Mouse (Mus musculus): ENCODE data around the gene Hexim1.

Gene Hexim1

DNA sequence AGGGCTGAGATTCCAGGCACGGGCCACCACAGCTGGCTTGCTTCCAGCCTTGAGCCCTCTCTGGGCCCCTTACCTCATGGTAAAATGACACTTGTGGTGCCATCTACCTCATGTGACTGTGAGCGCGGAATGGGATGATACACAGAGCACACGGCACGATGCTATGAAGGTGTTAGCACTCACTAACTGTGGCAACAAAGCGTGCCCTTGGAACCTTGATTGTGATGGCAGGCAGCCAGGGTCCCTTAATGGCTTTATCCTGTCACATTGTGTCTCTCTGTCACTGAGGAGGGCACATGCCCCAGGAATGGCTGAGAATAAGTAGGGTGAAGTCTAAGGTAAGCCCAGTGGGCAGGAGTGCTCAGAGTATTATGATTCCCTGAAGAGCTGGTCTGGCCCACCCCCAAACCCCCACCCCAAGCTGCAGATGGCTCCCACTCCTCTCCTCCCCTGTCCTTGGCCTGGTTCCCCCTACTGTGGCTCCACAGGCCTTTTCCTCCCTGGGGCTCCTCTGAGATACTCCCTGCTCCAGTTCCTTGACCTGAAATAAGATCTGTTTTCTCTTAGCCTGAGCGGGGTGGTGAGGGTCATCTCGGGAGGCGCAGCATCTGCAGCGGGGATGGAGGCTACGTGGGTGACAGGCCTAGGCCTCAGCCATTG is 17.4 kb upstream of the Hexim1 start:
- DNase-seq: peak; percentile 32

DNA sequence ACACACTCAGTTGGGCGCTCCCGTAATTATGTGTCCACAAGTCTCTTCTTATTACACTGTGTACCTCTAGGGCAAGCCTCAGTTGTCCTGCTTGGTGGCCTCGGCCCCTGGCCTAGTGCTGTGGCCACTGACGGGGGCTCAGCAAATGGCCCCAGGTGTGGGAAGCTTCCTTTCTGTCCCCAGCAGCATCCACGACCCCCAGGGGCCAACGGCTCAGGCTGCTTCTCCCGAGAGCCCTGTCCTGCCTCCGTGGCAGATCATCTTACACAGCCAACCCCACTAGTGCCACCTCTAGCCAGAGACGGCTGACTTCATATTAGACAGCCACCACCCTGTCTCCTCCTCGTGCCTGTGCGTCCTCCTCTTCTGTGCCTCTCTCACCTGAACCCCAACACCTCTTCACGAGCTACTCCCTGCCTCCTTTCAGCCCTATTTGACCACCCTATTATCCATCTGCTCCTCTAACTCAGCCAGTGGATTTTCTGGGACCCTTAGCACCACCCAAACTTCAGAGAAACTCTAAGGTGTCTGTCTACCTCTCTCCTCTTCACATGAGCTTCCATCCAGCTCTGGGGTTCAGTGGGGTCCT is 16.6 kb upstream of the Hexim1 start:
- DNase-seq: no peak

DNA sequence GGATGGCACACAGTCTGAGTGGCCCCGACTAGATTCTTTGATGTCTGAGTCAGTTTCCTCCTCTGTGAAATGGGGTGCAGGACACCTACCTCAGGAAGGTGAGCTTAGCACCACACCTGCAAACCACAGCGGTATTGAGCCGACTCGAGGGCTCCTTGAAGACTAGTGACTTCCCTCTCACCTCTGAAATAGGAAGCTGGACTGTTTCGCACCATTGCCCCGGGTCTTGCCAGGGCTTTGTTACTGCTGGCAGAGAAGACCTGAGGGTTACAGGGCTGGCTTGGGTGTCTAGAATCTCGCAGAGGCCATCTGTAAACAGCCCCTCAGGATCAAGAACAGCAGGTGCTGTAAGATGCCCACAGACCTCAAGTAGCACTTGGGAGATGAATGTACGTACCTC is 15.7 kb upstream of the Hexim1 start:
- DNase-seq: peak; percentile 38

DNA sequence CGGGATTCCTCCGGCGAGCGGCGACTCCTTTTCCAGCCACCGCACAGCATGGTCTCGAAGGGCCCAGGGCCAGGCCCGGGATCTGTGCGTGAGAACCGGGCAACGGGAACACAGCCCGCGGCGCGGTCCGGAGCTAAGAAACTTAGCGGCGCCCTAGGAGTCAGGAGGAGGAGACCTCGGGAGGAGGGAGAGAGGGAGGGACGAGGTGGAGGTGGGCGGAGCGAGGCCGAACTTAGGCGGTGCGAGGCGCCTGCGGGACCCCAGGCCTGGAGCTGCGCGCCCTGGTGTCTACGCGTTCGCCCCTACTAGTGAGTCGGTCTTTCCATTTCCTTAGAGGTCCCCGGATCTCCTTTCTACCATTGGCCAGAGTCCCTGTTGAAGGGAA is 14.6 kb upstream of the Hexim1 start, which contains the start of the genes Plcd3 and Acbd4:
TSS of gene Plcd3 (minus strand) at position 178 of the 385 bp plus-strand sequence.
TSS of gene Acbd4 (plus strand) at position 202 of the 385 bp plus-strand sequence.
- DNase-seq: peak; percentile 81

DNA sequence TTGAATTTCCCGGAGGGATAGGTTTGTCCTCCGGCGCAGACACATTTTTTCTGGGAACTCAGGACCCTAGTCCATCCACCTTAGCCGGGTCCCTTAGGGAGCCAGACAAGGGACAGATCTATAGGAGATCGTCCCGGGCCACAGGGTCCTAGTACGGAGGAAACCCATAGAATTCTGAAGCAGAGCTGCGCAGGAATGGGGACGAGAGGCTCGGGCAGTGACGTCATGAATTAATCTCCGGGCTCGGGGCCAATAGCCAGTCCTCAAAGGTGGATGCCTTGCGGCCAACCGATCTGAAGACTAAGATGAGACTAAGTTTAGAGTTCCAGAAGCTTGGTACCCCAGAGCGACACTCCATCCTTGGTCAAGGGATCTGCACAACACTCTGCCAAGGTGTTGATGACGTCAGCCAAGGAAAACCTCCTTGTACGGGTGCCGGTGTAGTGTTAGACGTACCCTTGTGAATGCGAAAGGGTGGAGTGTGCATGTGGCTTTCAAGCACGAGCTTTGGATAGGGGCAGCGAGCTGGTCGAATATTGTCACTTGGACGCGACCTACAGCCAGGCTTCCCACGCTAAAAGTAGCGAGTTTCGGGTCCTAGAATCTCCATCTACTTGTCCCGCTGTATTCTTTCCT is 14.0 kb upstream of the Hexim1 start:
- DNase-seq: peak; percentile 86

DNA sequence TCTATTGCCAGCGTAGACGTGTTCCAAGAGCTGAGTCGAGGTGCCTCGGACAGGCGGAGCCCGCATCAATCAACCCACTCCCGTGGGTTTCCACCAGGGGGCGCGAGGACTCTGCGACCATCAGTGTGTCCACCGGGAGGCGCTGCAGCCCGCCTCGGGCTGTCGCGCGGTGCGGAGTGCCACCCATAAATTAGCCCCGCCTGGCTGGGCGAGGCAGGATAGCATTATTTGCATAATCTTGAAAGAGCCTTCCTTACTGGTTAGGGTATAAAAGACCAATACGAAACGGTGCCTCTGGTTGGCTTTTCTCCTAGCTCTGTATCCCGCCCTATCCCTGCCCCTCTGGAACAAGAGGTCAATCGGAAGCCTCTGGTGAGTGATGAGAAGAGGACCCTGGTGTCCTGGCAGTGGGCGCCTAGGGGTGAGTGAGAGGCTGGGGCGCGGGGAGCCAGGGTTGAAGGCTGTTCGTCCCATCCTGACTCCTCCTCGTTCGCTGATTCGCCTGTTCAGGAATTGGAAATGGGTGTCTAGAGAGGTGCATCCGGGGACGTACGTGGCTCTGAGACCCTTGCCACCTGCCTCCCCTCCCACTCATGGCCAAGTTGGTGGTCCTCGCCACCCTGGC is 13.2 kb upstream of the Hexim1 start:
- DNase-seq: peak; percentile 99

DNA sequence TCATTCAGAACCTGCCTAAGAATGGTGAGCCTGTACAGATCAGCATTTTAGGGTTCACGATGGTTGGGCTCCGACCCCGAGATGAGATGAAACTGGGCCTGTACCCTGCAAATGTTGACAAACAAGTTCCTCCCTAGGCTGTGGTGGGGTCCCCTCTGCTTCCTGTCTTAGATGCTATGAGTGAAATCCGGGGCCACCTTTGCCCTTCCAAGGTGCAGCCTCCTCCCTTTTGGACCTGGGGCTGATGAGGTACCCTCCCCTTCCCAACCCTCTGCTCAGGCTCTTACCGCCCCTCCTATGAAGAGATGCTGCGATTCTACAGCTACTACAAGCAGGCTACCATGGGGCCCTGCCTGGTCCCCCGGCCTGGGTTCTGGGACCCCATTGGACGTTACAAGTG is 12.4 kb upstream of the Hexim1 start:
- DNase-seq: peak; percentile 37

DNA sequence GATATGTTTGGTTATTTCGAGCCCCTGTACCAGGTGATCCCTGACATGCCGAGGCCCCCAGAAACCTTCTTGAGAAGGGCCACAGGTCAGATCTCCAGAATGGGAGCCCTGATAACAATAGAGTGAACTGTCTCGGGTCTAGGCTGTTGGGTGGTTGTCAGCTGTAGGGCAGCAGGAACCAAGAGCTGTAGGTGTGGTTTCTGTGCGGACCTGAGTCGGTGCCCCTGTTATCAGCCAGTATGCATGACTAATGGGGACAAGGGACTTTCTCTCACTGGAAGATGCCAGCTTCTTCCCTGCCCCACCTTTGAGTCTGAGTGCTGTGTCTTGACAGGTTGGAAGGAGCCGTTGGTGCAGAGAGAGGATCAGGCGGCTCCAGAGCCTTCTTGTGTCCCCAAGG is 11.6 kb upstream of the Hexim1 start:
- DNase-seq: no peak

DNA sequence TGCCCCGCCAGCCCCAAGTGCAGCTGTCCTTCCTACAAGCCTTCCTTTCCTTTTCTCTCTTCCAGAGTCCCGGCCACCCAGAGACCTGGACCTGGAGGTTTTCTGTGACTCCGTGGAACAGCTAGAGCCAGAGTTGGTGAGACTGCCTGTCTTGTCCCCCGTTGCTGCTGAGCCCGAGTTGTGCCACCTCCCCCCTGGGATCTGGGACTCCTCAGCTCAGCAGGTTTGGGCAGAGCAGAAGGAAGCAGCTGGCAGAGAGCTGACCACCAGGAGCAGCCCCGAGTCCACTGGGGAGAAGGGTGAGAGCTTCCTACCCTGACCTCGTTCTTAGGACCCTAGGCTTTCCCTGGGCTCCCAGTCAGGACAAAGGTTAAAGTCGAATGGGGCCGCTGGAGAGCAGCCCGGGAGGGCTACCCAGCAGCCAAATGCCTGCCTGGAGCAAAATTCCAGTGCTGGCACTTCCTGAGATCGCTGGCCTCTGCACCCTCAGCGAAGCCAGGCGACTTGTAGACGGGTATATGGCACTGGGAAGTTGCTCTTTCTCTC is 10.8 kb upstream of the Hexim1 start:
- DNase-seq: no peak

DNA sequence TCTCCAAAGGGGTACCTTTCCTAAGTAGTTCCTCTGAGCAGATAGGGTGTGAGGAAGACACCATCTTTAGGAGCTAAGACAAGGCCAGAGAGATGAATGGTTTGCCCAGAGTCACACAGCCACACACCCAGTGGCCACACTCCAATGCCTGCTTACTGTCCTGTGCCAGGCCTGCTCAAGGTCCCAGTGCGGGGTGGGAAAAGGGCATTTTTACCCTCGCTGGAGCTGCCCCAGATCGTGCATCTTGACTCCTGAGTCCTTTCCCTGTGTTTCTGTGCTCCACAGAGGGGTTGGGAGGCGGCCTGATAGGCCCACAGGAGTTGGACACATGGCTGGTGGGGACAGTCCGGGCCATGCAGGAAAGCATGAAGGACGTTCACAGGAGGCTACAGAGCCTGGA is 10.2 kb upstream of the Hexim1 start:
- no peak for DNase-seq

DNA sequence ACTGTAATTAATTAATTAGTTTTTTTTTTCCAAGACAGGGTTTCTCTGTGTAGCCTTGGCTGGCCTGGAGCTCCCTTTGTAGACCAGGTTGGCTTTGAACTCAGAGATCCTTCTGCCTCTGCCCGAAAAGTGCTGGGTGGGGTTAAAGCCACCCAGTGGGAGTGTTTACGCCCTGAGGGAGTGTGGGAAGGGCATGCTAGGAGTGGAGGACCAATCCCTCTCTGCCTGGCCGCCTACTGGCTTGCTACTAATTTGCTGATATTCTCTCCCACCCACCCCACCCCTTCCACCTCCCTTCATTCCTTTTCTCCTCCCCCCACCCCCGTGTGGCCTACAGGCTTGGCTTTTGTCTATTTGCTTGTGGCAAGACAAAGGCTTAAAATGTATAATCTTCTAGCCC is 9.6 kb upstream of the Hexim1 start:
- DNase-seq: no peak

DNA sequence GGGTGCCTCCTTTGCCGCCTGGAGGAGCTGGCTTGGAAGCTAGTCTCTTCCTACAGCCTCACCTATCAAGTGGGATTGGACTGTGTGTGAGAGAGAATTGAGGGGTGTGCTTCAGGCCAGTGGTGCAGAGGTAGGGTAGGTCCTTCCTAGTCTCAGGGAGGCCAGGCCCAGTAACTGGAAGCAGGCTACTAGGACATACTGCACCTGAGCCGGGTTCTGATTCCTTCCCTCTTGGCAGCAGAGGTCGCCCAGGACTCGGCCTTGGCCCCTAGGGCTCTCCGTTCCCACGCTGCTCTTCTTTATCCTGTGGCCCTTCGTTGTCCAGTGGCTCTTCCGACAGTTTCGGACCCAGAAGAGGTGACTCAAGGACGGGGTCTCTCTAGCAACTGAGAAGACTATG is 4.7 kb upstream of the Hexim1 start:
- no peak for DNase-seq

DNA sequence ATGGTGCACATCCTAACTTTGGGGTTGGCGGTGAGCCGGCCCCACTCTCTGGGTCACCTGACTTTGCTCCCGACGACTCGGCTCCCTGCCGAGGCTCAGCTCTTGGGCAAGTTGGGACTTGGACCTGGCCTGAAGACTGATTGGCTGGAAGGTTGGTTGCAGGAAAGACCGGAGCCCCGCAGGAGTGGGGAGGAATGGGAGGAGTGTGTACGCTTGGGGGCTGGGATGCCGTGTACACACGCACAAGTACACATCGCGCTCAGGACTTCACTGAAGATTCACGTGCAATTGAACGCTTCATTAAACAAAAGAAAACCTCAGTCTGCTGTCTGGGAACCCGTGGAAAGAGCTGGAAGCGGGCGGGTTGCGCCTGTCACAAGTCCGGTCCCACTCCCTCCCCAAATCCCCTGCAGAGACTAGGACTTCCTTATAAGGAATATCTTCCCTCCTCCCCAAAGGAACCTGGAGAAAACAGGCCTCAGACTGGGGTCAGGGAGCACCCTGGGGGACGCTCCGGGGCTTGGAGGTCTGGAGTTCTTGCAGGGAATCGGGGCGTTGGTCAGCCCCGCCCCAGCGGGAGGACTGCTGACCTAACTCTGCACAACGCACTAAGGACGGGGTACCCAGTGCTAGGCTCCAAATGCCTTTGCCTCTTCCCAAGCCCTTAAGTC is 4.0 kb upstream of the Hexim1 start:
- DNase-seq: peak; percentile 49

DNA sequence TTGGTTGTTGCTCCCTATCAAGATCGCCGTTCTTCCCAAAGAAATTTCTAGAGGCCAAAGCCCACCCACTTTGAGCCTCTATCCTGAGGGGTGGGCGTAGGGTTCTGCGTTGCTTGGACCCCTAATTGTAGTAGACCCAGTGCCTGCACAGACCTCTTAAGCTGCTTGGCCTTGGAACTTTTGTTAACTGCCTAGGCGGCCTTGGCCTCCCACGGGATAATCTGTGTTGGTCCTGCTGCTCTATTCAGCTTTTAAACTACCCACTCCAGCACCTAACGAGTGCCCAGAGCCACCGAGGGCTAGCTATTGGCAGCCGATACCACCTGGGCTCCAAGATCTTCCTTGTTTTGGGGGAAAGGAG is 3.5 kb upstream of the Hexim1 start:
- peak; percentile 45 for DNase-seq

DNA sequence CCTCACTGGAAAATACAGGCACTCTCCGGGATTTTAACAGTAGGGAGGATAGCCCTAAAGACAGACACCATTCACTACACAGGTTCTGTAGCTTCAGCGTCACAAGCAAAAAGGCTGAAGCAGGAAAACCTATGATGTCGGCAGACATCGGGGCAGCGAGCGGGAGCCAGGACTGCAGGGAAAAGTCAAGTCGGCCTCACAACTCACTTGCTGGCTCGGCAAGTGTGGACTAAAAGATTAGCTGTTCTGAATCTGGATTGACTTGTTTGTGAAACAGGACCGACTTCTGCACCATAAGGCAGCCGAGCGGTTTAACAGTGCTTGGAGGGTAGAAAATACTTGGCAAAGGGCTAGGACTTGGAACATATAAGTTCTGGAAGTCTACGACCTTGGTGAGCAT is 3.0 kb upstream of the Hexim1 start:
- DNase-seq: peak; percentile 30

DNA sequence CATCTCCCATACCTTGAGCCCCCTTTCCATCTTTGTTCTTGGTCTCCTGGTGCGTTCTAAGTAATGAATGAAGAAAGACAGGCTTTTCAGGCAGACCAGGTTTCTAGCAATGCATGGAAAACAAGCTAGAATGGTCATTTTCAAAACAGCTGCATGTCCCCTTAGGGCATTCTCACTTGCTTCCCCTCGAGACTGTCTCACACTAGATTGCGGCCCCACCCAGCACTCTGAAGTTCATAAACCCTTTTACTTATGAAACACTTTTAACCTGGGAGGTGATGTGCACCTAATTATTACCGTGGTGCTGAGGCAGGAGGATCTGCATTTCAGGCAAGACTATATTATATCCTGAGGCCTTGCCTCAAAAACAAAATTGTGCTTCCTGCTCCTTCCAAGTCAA is 2.3 kb upstream of the Hexim1 start:
- peak; percentile 33 for DNase-seq

DNA sequence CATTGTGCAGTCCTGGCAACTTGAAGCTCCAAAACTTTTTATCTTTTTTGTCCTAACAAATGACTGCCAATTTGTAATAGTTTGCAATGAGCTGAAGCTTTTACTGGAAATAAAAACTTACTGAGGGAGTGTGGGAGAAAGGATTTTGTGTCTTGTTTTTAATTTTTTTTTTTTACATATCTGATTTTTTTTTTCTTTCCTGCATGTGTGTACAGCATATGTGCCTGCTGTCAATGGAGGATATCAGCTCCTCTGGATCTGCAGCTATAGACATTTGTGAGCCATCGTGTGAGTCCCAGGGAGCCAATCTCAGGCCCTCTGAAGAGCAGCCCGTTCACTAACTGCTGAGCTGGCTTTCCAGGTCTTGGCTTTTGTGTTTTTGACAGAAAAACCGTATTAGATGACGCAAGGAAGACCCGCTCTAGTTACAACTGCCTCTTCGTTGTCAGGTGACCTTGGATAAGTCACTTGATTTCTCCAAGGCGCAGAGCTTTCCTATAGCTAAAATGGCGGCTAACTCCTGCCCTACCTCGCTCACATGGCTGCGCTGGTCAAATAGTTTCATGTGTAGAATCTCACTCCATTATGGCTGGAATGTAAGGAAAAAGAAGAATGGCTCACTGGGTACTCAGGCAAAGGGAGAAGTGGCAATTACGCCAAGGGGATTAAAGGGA is 1.6 kb upstream of the Hexim1 start:
- peak; percentile 35 for DNase-seq

DNA sequence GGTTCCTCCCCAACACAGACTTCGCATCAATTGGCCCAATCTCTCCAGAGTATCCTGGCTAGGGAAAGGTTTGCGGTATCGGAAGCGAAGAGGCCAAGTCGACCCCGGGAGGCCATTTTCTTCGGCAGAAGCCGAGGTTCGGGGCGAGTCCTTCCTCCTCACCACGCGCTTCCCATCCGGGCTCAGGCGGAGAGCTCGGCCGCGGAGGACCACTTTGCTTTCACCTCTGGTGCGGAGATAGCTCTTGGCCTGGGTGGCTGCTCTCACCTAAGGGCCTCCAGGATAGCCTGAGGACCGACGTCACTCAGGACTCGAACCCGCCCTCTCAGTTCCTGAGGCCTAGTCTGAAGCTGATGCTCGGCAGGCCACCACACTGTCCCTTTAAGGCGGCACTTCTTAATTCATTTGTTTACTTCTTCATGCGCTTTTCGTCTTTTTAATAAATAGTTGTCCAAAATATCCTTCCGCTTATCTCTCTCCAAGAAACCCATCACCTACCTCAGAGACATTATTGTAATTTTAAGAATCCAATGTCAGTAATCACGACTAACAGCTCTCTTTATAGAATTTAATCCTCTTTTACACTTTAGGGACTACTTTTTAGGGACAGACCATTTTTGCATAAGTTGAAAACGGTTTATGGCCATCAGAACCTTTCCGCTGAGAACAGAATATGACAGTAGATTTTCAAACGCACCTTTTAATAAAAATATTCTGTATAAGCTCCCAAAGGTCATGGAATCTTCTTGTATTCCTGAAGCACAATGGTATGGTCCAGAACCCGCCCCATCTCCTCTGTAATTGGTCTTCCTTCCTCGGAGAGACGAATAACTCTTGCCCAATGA is 646 bp upstream of the Hexim1 start:
- DNase-seq: peak; percentile 87

DNA sequence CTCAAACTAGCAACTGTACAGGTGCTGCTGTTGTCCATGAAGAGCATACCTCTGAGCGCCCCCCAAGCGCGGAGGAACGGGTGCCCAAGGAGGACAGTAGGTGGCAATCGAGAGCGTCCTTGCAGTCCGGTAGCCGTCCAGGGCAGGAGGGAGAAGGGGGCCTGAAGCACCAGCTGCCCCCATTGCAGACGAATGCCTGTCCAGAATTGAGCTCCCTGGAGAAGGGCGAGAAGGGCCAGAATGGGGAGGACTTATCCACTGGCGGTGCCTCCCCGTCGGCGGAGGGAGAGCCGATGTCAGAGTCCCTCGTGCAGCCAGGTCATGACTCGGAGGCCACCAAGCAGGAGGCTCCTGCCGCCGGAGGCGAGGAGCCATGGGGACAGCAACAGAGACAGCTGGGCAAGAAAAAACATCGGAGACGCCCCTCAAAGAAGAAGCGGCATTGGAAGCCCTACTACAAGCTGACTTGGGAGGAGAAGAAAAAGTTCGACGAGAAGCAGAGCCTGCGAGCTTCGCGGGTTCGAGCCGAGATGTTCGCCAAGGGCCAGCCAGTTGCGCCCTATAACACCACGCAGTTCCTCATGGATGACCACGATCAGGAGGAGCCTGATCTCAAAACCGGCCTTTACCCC is 1.0 kb downstream of the Hexim1 start:
- DNase-seq: peak; percentile 79

DNA sequence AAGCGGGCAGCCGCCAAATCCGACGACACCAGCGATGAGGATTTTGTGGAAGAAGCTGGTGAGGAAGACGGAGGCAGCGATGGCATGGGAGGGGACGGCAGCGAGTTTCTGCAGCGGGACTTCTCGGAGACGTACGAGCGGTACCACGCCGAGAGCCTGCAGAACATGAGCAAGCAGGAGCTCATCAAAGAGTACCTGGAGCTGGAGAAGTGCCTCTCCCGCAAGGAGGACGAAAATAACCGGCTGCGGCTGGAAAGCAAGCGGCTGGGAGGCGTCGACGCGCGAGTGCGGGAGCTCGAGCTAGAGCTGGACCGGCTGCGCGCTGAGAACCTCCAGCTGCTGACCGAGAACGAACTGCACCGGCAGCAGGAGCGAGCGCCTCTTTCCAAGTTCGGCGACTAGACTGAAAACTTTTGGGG is 1.6 kb downstream of the Hexim1 start:
- DNase-seq: peak; percentile 59

DNA sequence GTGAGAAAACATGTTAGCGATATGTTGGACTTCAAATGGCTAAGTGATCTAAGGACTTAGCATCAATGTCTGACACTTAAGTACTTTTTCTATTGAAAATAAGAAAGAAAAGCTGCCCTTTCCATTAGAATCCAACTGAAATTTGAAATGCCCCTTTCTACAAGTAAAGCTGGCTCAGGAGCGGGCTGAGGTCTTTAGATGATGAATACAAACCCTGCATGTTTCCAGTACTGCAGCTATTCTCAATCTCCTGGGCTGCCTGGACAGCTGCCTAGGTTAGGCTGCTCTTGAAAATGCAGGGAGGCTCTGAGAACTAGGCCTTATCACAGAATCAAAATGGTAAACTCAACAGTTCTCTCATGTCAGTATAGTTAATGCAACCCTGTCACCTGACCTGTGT is 2.8 kb downstream of the Hexim1 start:
- no peak for DNase-seq
